Mouse (Mus musculus): Measurements from ENCODE around the gene Ufl1. TPM values are rescaled to one million over a fixed set of nuclear protein-coding genes. Genes with fewer than 3 reads are reported as not detected.

The Ufl1 gene
- polyA plus RNA-seq, 1 experiment from 2014 or later = 38.1 TPM

- TF ChIP-seq CTCF (IDR thresholded peaks at IDR 0.05; ENCODE audit: low read depth) = no peak
- no peak for ATAC-seq (ENCODE audit: insufficient read depth)
Observed at GRCm38 (mm10) chr4:25221927-25222326, 59.7 kb downstream of the Ufl1 start.

DNA sequence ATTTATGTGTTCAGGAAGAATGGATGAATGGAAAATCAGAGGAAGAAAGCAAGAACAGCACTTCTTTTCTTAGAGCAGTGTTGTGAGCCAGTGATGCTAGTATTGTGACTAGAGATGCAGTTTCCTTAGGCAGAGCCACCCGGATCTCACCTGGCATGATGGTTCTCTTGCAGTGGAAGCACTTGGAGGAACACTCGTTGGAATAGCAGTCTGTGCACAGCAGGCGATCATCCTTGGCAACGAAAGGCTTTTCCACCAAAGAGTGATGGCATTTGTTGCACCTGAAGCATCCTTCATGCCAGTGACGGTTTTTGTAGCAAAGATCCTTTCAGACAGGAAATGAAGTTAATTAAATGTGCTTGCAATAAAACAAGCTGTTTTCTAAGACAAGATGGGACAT lies 68.2 kb downstream of the Ufl1 start:
- ATAC-seq (ENCODE audit: insufficient read depth) (no peak), DNase-seq (no peak)
- no peaks in the 10 kb centered on the region for H3K9me3 ChIP-seq (ENCODE audit: low read depth, low read length)
- 34% methylated on average over 5 of the region's 5 CpGs for WGBS
- TF ChIP-seq CTCF (IDR thresholded peaks at IDR 0.05; ENCODE audit: low read depth) = no peak
- H3K36me3 ChIP-seq (ENCODE audit: insufficient read depth) = no peaks in the 10 kb centered on the region
- H3K4me1 ChIP-seq (ENCODE audit: insufficient read depth) = no peaks in the 10 kb centered on the region
- no peak overlapping the region for H3K9ac ChIP-seq
- no peaks in the 10 kb centered on the region for H3K27me3 ChIP-seq (ENCODE audit: insufficient read depth, low read length)
- H3K4me2 ChIP-seq = no peak overlapping the region
- no peak overlapping the region for H3K4me3 ChIP-seq (ENCODE audit: low read depth, low read length)
- no peak overlapping the region for H3K27ac ChIP-seq (ENCODE audit: low read depth)

More at GRCm38 (mm10) chr4:25221927-25222326, 59.7 kb downstream of the Ufl1 start:
- Histone ChIP-seq H3K4me3 (ENCODE audit: low read depth, low read length) (no peak overlapping the region), H3K9me3 (ENCODE audit: low read depth, low read length) (no peaks in the 10 kb centered on the region), H3K27me3 (ENCODE audit: insufficient read depth, low read length) (no peaks in the 10 kb centered on the region), H3K4me1 (ENCODE audit: insufficient read depth) (no peaks in the 10 kb centered on the region), H3K27ac (ENCODE audit: low read depth) (no peak overlapping the region), H3K36me3 (ENCODE audit: insufficient read depth) (no peaks in the 10 kb centered on the region), H3K4me2 (no peak overlapping the region), H3K9ac (no peak overlapping the region)
- no peak for DNase-seq

DNA sequence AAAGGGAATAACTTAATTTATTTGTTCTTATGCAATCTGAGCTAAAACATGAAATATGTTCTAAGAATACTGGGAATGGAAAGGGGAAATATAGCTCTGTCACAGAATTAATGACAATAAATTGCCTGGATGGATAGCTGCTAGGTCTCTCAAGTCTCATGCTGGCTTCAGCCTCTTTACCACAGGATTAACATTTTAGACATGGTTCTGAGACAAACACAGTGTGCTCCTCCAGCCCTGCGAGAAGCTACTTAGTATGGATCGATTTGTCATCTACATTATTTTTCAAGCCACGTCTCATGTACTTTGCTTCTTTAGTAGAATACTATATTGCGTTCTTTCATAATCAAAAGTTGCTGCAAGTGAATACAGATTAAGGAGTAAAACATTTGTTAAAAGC lies 75.5 kb downstream of the Ufl1 start:
- no peak for DNase-seq
- 84% methylated on average over 4 of the region's 4 CpGs for WGBS
- no peak for ATAC-seq (ENCODE audit: insufficient read depth)
- Histone ChIP-seq H3K36me3 (ENCODE audit: insufficient read depth) (no peaks in the 10 kb centered on the region), H3K27me3 (ENCODE audit: insufficient read depth, low read length) (no peaks in the 10 kb centered on the region), H3K4me1 (ENCODE audit: insufficient read depth) (no peaks in the 10 kb centered on the region), H3K9ac (no peak overlapping the region), H3K27ac (ENCODE audit: low read depth) (no peak overlapping the region), H3K4me3 (ENCODE audit: low read depth, low read length) (no peak overlapping the region), H3K9me3 (ENCODE audit: low read depth, low read length) (no peaks in the 10 kb centered on the region), H3K4me2 (no peak overlapping the region)
- no peak for TF ChIP-seq CTCF (IDR thresholded peaks at IDR 0.05; ENCODE audit: low read depth)

Other genes starting within 250 kb of the Ufl1 start
- gene Fhl5, start 38.9 kb downstream of the Ufl1 start, polyA plus RNA-seq (2014; fragmentation: Nextera tagmentation; extraction: Ambion mirVana) = not detected in 2 replicates